Mouse (Mus musculus) lung, postnatal 0 days (tissue): ENCODE data around the gene Gpnmb.

Experiments used
- CTCF ChIP-seq: IDR thresholded peaks from 2 replicates; pipeline ENCODE4 v1.5.1; 2016; ENCODE audit warnings: antibody characterized with exemption, mild to moderate bottlenecking
- EP300 ChIP-seq: IDR thresholded peaks from 2 replicates; pipeline ENCODE4 v1.6.1; 2016; ENCODE audit warnings: antibody characterized with exemption, mild to moderate bottlenecking, control low read depth

DNA sequence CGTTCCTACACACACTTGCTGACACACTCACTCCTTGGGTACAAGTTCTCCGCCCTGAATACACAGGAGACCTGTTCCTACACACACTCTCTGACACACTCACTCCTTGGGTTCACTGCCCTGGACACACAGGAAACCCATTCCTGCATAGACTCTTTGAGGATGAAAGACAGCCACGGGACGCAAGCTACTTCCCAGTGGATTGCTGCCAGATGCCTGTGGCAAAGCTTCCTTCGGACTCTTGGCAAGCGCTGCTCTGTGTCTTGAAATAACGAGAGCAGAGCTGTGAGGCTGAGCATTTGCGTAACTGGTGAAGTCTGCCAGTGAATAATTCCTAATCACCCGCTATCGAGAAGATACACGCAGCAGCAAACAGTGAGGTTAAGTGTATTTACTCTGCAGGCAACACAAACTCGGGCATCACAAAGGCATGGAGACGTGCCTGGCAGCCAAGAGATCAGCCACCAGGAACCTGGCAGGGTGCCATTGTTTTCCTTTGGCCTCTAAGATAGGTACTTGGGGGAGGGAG, 60.7 kb downstream of the Gpnmb start:
- TF ChIP-seq CTCF, result 0 out of 2 replicates have a peak, but pooled peaks have one; percentile 1
- peak; percentile 67 for TF ChIP-seq EP300
